Mouse (Mus musculus) midbrain, embryonic 16.5 days (tissue): ENCODE measurements around the gene Commd4. TPM values are rescaled to one million over a fixed set of nuclear protein-coding genes. Genes with fewer than 3 reads are reported as not detected.
A peak's percentile ranks its signal among the peaks of the same experiment; 100 is the strongest.

Source experiments
- ATAC-seq: fragments of 200-750 bp; cut with Nextera tagmentation; 2 replicates; pipeline ENCODE4 v1.8.0; 2017; ENCODE audit warnings: moderate TSS enrichment
- H3K27ac ChIP-seq: fragments of 300-500 bp; sonication (generic); 2 replicates; pipeline ENCODE4 v1.5.1; 2014; ENCODE audit warnings: mild to moderate bottlenecking, low read length, mixed read lengths
- H3K27me3 ChIP-seq: fragments of 300-500 bp; sonication (generic); 2 replicates; pipeline ENCODE4 v1.6.1; 2014; ENCODE audit warnings: low read depth, low read length, mixed read lengths; ENCODE audit not compliant: control insufficient read depth, insufficient read depth
- H3K36me3 ChIP-seq: fragments of 300-500 bp; sonication (generic); 2 replicates; pipeline ENCODE4 v1.6.1; 2014; ENCODE audit warnings: mild to moderate bottlenecking, low read length, moderate library complexity, mixed read lengths; ENCODE audit not compliant: control insufficient read depth, insufficient read depth
- H3K4me1 ChIP-seq: fragments of 300-500 bp; sonication (generic); 2 replicates; pipeline ENCODE4 v1.6.1; 2014; ENCODE audit warnings: mild to moderate bottlenecking, low read length, mixed read lengths; ENCODE audit not compliant: control insufficient read depth, insufficient read depth
- H3K4me2 ChIP-seq: fragments of 300-500 bp; sonication (generic); 2 replicates; pipeline ENCODE4 v1.6.1; 2014; ENCODE audit warnings: mild to moderate bottlenecking, low read length, mixed read lengths
- H3K4me3 ChIP-seq: fragments of 300-500 bp; sonication (generic); 2 replicates; pipeline ENCODE4 v1.5.1; 2014; ENCODE audit warnings: low read depth, mild to moderate bottlenecking, low read length, moderate library complexity, mixed read lengths
- H3K9ac ChIP-seq: fragments of 300-500 bp; sonication (generic); 2 replicates; pipeline ENCODE4 v1.6.1; 2014; ENCODE audit warnings: low read depth, low read length, mixed read lengths
- H3K9me3 ChIP-seq: fragments of 300-500 bp; sonication (generic); replicated peaks from 2 replicates; pipeline ENCODE4 v1.6.1; 2014; ENCODE audit warnings: mild to moderate bottlenecking, low read length, mixed read lengths; ENCODE audit not compliant: control insufficient read depth, poor library complexity, severe bottlenecking
- WGBS: fragments of 180-500 bp; shearing (Covaris S2); extraction: QIAGEN DNeasy Blood & Tissue Kit; methylation state at CpG from one replicate; pipeline ENCODE4 v1.1.7; 2014; 5-methylcytosine and 5-hydroxymethylcytosine counted together
- polyA plus RNA-seq: library from polyadenylated mRNA; unstranded; fragments of >200 nt; fragmentation: Nextera tagmentation; extraction: Ambion mirVana; gene quantifications from 2 replicates; pipeline ENCODE4 v1.2.1, GENCODE M21; 2015

Gene Commd4
- polyA plus RNA-seq, 1 experiment from 2014 or later, result 202 TPM

DNA sequence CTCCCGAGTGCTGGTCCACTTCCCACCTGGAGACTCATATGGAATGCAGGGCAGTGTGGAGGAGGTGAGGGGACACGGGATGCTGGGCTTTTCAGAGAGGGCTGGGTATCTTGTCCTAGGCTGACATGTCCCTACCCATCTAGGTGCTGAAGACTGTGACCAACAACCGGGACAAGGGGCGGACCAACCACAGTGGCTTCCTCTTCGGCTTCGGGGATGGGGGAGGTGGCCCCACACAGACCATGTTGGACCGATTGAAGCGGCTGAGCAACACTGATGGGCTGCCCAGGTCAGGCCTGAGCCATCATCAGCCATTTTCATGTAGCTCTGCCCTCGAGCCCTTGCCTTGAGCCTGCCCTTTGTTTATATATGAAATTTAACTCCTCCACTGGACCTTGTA lies 20.4 kb downstream of the Commd4 start:
- Histone ChIP-seq H3K27me3 (no peaks in the 10 kb centered on the region), H3K36me3 (peaks cover 30% of the 10 kb centered on the region)
- ATAC-seq, result no peak

DNA sequence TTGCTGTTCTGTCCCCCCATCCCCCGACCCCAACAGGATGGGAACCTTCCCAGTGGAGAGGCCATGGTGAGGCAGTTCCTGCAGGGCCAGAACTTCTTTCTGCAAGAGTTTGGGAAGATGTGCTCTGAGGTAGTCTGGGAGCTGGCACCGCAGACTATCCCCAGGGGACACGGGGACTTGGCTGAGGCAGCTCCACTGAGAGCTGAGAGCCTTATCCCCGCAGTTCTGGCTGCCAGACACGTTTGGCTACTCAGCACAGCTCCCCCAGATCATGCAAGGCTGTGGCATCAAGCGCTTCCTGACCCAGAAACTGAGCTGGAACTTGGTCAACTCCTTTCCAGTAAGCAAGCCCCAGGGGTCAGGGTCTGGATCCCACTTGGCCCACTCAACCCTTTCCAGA lies 20.9 kb downstream of the Commd4 start:
- Histone ChIP-seq H3K4me2 (no peak overlapping the region), H3K4me1 (no peaks in the 10 kb centered on the region), H3K27me3 (no peaks in the 10 kb centered on the region), H3K9me3 (no peaks in the 10 kb centered on the region), H3K4me3 (no peak overlapping the region), H3K9ac (no peak overlapping the region), H3K27ac (no peak overlapping the region), H3K36me3 (peaks cover 28% of the 10 kb centered on the region)
- no peak for ATAC-seq
- WGBS, result 91% methylated on average over 6 of the region's 6 CpGs

More for the DNA sequence above, 20.4 kb downstream of the Commd4 start:
- Histone ChIP-seq H3K27ac (no peak overlapping the region), H3K9ac (no peak overlapping the region), H3K4me1 (no peaks in the 10 kb centered on the region), H3K9me3 (no peaks in the 10 kb centered on the region), H3K4me3 (no peak overlapping the region), H3K4me2 (no peak overlapping the region)
- WGBS, result 93% methylated on average over 9 of the region's 9 CpGs

DNA sequence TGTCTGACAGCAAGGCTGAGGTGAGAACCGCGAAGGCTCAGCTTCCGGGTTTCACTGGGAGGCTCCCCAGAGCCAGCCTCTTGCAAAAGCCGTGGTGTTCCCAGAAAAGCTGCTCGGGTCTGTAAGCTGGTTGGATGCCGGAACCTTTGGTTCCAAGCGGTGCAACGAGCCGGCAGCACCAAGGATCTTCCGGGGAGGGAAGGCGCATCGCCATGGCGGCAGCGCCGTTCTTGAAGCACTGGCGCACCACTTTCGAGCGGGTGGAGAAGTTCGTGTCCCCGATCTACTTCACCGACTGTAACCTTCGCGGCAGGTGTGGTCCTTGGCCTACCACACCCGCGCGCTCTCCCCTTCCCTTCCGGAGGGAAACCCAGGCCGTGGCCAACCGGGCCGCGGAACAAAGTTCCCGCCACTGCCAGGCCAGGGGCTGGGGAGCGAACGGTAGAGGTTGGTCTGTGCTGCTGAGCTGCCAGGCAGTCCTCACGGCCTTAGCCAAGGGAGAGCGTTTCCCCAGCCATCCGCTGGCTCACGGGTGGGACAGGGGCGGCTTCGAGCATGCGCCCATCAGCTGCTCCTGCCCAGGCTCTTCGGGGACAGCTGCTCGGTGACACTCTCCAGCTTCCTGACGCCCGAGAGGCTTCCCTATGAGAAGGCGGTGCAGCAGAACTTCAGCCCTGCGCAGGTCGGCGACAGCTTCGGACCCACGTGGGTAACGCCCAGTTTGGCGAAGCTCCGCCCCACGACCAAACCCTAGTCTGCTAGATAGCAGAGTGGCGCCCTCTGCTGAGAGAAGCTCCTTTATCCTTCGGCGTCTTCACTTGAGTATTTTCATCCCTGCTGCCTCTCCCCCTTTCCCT lies 27.3 kb downstream of the Commd4 start, which contains the start of gene Man2c1:
Man2c1 (plus strand) TSS at position 114 of the 857 bp plus-strand sequence.
- H3K4me2 ChIP-seq, result peak within 1 kb of the TSS; percentile 80
- H3K9ac ChIP-seq, result peak within 1 kb of the TSS; percentile 73
- H3K9me3 ChIP-seq, result no peaks in the 10 kb centered on the region
- ATAC-seq, result peak; percentile 94
- H3K4me1 ChIP-seq, result peaks cover 11% of the 10 kb centered on the region
- under 1% methylated on average over 58 of the region's 58 CpGs for WGBS
- H3K27ac ChIP-seq, result peak within 1 kb of the TSS; percentile 91
- H3K27me3 ChIP-seq, result no peaks in the 10 kb centered on the region
- peak within 1 kb of the TSS; percentile 61 for H3K4me3 ChIP-seq
- H3K36me3 ChIP-seq, result peaks cover 6% of the 10 kb centered on the region

DNA sequence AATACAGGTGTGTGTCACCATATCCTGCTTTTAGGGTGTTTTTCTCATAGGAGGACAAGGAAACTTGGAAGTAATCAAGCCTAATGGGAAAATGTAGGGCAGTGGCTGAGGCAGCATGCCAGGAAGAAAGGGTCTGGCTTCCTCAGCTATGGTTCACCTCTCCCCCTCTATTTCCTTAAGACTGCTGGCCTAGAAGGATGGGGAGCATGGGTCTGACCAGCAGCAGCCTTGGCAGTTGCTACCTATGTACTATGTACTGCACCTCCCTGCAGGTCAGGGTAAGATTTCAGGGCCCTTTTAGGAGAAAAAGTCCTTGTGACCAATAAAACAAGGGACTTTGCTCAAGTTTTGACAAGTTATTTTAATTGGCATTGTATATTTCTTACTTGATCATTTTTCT lies 28.5 kb downstream of the Commd4 start:
- no peak overlapping the region for H3K27ac ChIP-seq
- peaks cover 9% of the 10 kb centered on the region for H3K36me3 ChIP-seq
- no peaks in the 10 kb centered on the region for H3K9me3 ChIP-seq
- peaks cover 11% of the 10 kb centered on the region for H3K4me1 ChIP-seq
- peak overlapping the region; percentile 80 for H3K4me2 ChIP-seq
- ATAC-seq, result no peak
- H3K27me3 ChIP-seq, result no peaks in the 10 kb centered on the region
- peak overlapping the region; percentile 61; the same call in 1 of the 2 replicates for H3K4me3 ChIP-seq
- H3K9ac ChIP-seq, result peak overlapping the region; percentile 73; the same call in 1 of the 2 replicates

DNA sequence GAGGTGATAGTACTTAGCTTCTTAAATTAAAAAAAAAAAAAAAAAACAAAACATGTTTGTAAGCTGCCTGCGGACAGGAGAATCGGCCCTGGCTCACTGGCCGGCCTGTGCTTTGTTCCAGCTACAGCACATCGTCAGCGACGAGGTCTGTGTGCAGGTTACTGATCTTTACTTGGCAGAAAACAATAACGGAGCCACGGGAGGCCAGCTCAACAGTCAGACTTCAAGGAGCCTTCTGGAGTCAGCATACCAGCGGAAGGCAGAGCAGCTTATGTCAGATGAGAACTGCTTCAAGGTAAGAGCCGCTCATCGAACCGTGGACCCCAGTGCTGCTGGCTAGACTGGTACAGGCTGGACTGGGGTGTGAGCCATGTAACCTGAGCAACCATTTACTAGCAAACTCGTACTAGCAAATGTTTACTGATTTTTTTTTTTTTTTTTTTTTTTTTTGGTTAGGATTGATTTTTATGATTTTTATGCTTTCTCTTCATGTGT lies 40.8 kb downstream of the Commd4 start:
- Histone ChIP-seq H3K4me3 (no peak overlapping the region), H3K36me3 (peaks cover 41% of the 10 kb centered on the region), H3K27me3 (no peaks in the 10 kb centered on the region), H3K4me1 (no peaks in the 10 kb centered on the region), H3K27ac (no peak overlapping the region), H3K9me3 (no peaks in the 10 kb centered on the region), H3K9ac (no peak overlapping the region), H3K4me2 (no peak overlapping the region)
- ATAC-seq, result no peak
- 88% methylated on average over 13 of the region's 13 CpGs for WGBS

Other genes with a start within 250 kb of the Commd4 start
- 2.2 and 2.7 TPM in 2 replicates for gene Snx33, start 230.0 kb downstream of the Commd4 start, polyA plus RNA-seq
- gene Imp3, start 220.9 kb downstream of the Commd4 start, polyA plus RNA-seq, result 66.9 and 72.9 TPM in 2 replicates
- gene Snupn, start 207.5 kb downstream of the Commd4 start, polyA plus RNA-seq, result 27.2 and 32.0 TPM in 2 replicates
- gene Ptpn9, start 163.4 kb downstream of the Commd4 start, polyA plus RNA-seq, result 24.4 and 25.8 TPM in 2 replicates
- 21.8 and 22.1 TPM in 2 replicates for gene Sin3a, start 86.3 kb downstream of the Commd4 start, polyA plus RNA-seq
- gene Man2c1, start 27.6 kb downstream of the Commd4 start, polyA plus RNA-seq, result 94.0 TPM in 2 replicates
- 8.2 and 8.6 TPM in 2 replicates for gene Neil1, start 10.0 kb downstream of the Commd4 start, polyA plus RNA-seq
- not detected in 2 replicates for gene Trcg1, start 78.2 kb upstream of the Commd4 start, polyA plus RNA-seq
- gene 1700017B05Rik, start 104.3 kb upstream of the Commd4 start, polyA plus RNA-seq, result 3.0 and 4.2 TPM in 2 replicates